Mouse (Mus musculus): ENCODE data around the gene Asic1. TPM values are rescaled to one million over a fixed set of nuclear protein-coding genes. Genes with fewer than 3 reads are reported as not detected.

Gene Asic1
- polyA plus RNA-seq (2017; shearing (Covaris generic)) = under 1 TPM in 2 of 3 experiments, not detected in 1; 0.20 to 0.40 TPM

DNA sequence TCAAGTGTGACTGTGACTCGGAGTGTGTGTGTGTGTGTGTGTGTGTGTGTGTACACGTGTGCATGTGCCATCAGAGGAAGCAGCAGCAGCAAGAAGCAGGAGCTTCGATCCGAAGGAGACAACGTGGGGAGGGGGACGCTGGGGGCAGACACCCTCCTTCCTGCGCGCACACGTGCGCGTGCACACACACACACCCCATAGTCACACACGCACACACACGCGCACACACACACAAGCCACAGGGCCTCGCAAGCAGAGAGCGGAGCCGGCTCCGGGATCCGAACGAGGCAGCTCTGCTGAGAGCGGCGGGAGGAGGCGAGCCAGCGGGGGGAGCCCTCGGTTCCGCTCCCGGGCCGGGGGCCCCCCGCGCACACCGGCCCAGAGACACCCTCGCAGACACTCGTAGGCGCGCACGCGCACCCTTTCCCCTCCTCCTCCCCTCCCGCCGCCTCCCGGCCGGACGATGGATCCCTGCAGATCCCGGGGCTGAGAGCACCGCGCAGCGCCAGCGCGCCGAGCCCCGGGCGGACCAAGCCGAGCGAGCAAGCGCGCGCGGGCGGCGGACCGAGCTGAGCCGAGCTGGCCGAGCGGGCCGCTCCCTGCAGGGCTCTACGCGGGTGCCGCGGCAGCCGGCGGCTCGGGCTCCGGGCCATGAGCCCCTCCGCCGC lies at the start of gene Asic1:
Asic1 (plus strand) TSS at position 215 of the 668 bp plus-strand sequence.
- ATAC-seq = no peak

DNA sequence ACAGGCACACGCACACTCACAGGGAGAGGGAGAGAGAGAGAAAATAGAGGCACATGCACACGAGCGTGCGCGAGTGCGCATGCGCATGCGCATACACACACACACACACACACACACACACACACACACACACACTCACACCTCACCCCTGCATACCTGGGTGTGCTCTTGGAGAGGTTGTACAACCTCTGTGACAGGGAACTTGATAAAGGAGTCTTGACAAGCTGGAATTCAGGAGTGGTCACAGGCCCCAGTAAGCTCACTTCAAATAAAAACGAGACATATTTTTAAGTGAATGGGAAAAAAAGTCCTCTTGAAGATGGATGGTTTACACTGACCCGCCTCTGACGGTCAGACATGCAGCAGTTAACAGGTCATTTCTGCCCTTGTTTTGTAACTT lies 48.1 kb upstream of the Asic1 start:
- no peak for ATAC-seq

DNA sequence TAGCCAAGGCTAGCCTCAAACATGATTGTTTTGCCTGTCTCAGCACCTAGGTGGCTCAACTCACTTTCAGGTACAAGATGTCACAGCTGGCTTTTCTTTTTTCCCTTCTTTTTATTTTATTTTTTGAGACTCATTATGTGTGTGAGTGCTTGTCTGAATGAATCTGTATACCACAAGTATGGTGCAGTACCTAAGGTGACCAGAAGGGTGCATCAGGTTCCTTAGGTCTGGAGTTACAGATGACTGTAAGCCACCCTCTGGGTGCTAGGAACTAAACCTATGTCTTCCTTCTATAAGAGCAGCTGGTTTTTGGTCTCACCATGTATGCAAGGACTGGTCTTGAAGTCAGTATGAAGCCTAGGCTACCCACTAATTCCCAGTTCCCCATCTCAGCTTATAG lies 38.5 kb upstream of the Asic1 start:
- ATAC-seq = no peak

DNA sequence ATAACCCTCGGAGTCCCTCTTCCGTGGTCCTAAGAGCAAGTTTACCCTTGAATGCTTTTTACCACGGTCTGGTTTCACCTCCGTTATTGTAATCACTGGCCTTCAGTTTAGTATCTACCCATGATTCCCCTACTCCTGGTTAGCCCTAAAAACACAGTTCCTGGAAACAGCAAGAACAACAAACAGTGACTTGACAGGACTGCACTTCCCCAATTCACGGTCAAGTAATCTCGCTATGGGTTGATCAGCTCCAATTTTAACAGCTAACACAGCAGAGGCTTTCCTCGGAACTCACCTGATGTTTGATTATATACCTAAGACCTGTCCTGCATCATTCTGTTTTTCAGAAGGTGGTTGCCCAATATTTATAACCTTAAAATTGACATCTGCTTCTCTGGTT lies 35.5 kb upstream of the Asic1 start:
- ATAC-seq = no peak

DNA sequence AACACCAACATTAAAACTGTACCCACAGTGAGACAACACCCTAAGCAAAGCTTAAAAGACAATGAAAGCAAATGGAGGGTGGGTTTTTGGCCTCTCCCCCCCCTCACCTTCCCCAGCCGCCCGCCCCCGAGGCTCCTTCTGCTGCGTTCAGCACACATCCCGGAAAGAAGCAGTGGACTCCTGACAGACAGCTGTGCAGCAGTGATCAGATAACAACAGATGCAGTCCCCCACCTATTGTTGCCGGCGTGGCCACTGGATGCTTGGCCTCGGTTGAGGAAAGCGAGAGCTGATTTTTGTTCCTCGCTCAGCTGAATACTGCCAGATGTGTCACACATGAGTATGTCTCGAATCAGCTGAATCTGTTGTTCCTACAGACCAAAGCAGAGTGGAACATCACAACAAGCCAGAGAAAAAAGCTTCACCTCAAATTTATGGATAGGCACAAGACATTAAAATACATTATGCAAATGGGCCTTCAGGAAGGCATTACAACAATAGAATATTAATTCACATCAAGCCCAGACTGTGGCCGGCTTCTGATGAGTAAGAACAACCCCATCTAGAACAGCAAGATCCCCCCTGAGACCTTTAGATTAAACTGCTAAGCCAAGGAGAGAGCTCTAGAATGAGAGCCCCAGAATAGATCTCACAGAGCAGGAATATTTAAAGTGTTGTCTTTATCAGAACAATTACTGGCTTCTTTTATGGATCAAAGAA lies 32.6 kb upstream of the Asic1 start:
- no peak for ATAC-seq

DNA sequence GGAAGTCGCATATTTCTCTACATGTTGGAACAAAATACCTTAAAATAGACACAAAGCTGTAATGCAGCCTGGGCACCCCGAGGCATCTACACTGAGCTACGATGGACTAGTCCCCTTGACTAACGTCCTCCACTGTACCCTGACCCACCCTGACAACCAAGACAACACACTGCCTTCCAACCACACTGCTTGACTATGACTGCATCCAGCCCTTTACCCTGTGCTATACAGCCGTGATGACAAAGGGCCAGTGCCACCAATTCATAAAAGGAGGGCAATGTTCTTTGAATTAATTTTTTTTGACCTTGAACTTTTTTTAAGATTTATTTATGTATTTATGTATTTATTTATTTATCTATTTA lies 32.1 kb upstream of the Asic1 start:
- no peak for ATAC-seq

DNA sequence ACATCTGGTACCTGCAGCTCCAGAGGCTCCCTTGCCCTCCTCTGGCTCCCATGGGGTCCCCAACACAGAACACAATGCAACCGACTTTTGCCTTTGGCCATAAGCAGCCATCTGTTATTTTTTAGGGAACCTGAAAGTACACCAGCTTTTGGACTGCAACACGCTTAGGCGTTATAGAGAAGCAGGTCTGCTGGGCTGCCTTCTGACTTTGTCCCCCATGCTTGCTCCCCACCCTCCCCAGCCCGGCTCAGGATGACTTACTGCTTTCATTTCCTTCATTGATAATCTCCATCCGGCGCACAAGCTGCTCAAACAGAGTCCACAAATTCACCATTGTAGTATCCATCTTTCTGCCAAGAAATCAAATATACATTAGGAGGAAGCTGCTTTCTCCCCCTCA lies 27.5 kb upstream of the Asic1 start:
- ATAC-seq = no peak

DNA sequence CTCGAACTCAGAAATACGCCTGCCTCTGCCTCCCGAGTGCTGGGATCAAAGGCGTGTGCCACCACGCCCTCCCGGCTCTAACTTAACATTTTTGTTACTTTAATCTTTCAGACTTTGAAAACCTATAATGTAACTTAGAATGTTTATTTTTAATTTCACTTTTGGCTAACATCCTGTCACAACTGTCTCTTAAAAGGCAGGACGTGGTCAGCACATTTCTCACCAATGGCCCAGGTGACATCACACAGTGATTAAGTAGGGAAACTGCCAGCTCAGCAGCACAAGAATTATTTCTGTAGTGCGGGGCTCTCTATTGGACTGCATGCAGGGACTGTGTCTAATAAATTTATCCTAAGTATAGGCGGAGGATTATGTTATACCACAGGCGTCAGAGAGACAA lies 26.3 kb upstream of the Asic1 start:
- peak; percentile 86 for ATAC-seq

DNA sequence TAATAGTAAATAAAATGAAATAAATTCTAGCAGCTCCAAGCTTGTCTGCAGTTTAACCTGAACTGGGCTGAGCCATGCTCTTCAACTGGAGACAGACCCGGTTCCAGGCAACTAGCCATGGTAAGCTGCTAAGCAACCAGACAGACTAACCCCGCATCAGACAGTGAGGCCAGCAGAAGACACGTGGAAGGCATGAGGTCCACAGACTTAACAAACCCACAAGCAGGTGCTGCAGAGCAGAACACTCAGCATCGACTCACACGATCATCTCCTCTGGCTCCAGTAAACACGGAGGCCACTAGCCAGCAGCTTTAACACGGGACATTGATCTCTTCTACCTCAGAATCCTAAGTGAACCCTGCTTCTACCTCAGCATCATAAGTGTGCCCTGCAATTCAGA lies 25.4 kb upstream of the Asic1 start:
- ATAC-seq = peak; percentile 15

DNA sequence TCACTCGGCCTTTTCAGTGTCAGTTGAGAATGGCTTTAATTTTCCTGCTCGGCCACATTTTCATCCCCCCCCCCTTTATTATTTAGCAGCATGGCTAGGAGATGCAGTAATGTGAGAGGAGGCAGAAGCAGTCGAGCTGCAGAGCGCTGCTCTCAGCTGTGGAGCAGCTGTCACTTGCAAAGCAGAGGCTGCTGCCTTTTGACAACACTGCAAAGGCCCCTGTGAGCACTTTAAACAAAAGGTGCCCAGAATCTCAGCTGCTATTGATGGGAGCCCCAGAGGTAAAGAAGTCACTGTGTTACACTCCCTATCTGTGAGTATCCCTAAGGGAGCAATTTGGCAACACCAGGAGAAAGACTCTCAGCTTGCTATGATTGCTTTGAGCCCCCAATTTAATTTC lies 21.8 kb upstream of the Asic1 start:
- no peak for ATAC-seq

DNA sequence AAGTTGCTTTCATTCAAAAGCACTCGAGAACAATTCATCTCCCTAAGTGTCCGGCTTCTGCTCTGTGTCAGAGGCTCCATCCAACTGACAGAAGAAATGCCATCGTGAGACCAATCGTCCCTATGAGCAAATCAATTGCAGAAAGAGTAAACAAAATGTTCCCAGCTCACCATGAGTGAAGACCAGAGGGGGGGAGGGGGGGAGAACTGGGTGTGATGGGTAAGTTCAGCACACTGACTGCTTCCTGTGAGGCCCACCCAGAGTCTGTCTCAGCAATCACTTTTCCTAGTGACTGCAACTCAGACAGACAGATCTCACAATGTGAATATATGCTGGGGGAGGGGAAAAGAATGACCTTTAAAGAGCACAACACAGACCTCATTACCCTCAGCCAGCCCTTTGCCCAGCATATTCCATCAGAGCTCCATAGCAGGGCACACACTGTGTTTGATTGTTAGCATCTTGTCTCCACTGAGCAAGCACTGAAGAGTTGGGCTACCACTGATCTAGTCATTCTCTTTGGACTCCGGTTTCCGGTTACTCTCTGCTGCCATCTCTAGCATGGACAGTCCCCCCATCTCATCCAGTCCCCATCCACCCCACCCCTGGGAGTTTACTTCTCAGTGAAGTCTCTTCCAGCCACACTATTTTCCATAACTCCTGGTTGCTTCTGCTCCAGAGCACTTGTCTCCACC lies 21.0 kb upstream of the Asic1 start:
- no peak for ATAC-seq

DNA sequence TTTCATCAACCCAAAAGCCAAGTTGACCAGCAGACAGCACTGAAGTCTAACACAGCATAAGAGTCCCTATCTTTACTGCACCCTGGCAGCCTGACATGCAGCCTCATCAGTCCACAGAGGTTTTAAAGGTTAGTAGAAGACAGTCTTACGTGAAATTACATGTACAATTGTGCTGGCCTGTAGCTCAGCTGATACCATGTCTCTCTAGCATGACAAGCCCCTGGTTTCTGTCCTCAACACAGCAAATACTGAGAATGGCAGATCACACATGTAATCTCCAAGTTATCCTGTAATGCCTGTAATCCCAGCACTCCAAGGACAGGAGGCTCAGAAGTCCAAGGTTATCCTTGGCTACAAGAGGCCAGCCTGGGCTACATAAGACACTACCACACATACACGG lies 19.9 kb upstream of the Asic1 start:
- no peak for ATAC-seq

DNA sequence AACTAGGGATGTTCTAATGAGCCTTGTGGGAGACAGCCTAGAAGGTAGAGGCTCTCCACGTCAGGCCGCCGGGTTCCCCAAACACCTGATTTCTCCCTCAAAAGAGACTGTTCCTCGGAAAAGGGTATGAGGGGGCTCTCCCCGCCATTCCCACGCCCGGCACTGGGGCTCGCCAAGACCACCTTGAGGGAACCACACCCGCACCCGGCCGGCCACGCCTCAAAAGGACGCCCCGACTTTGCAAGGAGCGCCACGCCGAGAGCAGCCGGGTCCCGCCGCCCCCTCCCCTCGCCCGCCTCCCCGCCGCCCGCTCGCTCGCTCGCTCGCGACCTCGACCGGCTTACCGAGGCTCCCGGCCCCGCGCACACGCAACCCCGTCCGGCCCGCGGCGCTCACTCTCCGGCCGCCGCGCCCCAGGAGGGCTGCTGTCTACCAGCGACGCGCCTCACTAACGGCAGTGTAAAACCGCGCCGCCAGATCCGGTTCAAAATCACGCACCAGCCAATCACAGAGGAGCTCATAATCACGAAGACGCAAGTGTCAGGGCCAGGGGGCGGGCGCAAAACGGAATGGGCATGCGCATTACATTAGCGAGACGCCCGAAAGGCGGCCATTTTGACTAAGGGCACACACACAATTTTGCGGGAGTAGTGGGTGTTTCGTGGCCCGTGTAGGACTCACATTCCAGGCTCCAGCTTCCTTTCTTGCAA lies 18.9 kb upstream of the Asic1 start, which contains the start of gene Racgap1:
Racgap1 (minus strand) TSS at position 494 of the 710 bp plus-strand sequence.
- ATAC-seq = peak; percentile 98

DNA sequence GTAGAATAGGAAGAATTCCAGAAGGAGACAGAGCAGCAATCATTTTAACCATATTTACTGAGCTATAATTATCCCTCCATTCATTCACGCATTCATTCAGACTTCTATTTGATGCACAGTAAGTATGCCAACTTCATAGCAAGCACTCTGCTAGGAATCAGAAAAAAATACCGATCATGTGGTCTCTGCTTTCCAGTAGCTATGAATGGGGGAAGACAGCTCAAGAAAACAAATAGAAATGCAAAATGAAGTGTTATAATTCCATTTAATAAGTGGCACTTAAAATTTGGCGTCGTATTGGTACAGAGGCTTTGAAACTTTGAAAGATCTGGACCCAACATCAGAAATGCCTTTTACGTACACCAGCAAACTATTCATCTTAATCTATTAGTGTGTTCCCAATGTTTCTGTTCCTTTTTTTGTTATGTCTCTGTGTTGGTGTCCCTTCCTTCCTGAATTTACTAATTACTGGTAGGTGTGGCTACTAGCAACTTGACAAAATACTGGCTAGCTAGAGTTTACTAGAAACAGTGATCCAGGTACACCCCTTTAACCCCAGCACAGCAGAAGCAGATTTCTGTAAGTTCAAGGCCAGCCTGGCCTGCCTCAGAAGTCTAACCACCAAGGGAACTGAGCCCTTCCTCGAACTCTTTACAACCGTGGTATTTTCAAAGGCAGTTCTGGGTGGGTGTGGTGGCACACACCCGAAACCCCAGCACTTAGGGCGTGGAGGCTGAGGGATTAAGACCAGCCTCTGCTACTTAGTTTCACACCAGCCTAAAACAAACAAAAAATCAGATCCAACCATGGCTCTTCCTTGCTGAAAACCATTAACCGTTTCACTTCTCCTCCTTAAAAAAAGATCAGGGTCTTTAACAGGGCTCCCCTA lies 17.9 kb upstream of the Asic1 start:
- no peak for ATAC-seq

DNA sequence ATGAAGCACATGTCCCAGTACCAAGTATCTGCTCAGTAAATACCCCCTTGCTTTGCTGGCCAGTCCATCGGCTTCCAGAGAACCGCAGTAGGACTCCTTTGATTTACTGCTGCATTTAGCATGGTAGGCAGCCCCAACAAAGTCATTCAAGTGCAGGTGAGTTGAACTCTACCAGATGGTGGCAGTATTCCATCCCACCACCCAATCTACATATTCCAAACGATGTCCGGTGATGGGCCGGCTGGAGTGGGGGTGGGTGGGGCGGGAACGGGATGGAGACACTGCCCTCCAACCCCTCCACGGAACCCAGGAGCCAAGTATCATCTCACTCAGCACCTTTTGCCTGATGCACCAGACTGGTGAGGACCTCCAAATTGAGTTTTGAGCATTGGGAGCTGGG lies 16.9 kb upstream of the Asic1 start:
- no peak for ATAC-seq

DNA sequence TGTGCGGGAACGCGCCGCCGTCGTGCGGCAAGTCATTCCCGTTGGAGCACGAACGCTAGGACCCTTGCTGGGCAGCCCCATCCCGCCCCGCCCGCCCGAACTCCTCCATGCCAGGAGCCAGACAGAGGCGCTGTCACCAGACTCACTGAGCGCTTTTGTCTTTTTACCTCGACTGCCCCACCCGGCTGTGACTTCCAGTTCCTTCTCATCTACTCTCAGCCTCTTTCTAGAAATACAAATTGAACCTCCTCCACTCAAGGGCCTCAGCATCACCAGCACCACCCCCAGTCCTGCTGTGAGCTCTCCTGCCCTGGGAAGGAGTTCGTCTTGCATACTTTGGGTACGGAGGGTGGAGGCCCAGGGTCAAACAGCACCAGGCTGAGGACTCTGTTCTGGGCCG lies 16.3 kb upstream of the Asic1 start:
- ATAC-seq = no peak

DNA sequence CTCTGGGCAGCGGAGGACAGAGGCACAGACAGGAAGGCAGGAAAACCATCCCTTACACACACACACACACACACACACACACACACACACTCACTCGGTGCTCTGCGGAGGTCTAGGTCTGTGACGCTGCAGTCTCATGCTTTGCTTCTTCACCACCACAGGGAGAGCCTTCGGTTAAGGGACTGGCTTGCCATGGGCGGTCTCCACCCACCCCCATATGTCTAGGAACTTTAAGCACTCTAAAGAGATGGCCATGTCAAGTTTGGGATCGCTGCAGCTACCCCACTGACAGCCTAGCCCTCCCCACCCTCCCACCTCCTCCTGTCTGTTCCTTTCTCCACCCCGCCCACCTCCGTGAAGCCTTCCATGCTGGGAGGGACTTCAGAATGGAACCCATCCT lies 14.2 kb upstream of the Asic1 start:
- ATAC-seq = no peak

DNA sequence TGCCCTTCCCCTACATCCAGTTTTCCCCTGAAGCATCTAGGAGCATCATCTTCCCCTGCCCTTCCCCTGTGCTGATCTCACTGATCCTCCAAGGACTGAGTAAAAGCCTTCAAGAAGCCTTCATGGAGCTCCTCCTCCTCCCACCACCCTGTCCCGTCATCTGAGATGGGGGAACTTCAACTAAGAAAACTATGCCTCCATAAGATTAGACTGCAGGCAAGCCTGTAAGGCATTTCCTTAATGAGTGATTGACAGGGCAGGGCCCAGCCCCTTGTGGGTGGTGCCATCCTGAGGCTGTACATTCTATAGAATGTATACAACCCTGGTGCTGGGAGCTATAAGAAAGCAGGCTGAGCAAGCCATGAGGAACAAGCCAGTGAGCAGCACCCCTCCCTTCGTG lies 11.7 kb upstream of the Asic1 start:
- ATAC-seq = no peak

DNA sequence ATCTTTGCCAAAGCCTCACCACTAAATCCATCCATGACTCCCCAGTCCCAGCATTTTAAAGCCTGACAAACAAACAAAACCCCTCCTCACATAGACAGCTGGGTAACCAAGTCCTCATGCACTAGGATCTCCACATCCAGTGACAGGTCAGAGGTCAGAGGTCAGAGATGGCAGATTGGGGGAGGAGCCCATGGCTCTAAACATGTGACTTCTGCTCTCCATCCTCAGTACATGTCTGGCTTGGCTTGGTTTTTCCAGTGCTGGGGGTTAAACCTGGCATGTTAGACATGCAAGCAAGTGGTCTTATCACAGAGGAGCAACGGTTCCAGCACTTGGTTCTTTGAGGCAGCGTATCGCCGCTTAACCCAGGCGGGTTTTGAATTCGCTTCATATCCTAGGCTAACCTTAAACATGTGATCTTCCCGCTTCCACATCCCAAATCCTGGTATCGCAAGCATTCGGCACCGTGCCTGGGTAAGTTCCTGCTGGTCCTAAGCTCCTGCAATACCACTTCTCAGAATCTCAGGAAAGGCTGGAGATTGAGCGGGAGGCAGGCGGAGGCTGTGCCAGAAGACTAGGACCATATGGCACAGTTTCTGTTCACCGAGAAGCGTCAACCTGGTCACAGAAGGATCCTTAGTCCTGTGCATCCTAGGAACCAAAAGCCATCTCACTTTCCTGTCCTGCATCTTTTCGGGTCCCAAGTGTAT lies 8.9 kb upstream of the Asic1 start:
- ATAC-seq = no peak

DNA sequence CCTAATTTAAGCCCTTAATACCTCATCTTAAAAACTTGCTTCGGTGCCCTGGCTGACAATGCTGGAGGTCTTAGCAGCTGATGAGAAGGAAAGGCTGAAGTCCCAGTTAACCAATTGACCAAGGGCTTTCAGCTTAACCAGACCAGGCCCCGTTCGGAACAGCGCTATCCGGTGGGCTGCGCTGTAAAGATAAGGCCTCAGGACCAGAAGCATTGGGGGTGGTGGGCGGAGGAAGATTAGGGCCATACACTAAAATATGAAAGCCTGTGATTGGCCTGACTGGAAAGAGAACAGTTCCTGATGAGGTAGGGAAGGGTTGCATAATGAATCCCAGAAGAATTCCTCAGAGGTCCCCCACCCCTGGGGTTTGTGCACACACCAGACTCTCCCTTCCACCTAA lies 7.8 kb upstream of the Asic1 start:
- no peak for ATAC-seq

DNA sequence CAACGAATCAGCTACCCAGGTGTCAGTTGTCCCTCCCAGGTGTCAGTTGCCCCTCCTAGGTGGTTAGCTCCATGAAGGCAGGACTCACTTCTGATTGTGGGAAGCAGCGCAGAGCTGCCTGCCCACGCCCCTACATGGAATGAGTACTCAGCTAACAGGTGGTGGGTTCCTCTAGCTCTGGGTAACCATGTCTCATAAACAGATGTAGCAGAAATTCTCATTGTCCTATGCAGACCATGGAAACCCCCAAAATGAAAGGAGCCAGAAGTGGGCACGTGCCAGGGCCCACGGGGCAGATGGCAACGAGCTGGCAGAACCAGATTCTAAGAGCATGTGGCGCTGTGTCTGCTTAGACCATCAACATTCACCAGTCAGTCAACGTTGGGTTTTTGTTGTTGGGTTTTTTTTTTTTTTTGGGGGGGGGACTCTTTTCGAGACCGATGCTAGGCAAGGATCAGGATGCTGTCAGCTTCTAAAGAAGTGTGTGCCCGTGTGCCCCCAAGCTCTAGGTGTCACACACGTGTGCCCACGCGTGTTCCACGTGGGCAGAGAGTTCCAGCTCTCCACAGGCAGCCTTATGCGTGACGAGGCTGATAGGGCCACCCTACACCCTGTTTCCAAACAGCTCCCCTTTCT lies 6.1 kb upstream of the Asic1 start:
- ATAC-seq = no peak

Measured in inflammation-experienced regulatory T-cells, adult 6 months (primary cell).